Mouse (Mus musculus) cerebellum, adult (tissue): Measurements from ENCODE around the gene Zdhhc24.
A peak's percentile ranks its signal among the peaks of the same experiment; 100 is the strongest.

ENCODE experiments used
- ATAC-seq: cut with Nextera tagmentation; 2 replicates; pipeline ENCODE4 v1.9.2; 2017; ENCODE audit warnings: mild to moderate bottlenecking, moderate library complexity, mixed read lengths; ENCODE audit not compliant: insufficient number of reproducible peaks, low FRiP score, low TSS enrichment

The Zdhhc24 gene

DNA sequence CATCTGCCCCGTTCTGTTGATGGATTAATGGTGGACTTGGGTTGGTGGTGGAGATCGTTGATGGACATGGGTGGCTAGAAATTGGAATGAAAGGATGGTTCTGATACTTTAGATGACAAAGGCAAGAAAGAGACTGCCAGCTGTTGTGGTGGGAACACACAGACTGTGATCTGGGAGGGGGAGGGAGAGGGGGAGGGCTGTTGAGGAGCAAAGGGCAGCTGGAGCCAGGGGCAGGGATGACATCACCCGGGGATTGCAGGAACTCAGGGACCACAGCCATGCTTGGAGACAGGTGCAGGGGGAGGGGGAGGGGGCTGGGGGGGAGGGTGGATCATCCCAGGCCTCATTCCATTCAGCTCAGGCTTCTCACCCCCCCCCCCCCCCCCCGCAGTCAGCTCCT lies 2.2 kb upstream of the Zdhhc24 start:
- ATAC-seq, result no peak

DNA sequence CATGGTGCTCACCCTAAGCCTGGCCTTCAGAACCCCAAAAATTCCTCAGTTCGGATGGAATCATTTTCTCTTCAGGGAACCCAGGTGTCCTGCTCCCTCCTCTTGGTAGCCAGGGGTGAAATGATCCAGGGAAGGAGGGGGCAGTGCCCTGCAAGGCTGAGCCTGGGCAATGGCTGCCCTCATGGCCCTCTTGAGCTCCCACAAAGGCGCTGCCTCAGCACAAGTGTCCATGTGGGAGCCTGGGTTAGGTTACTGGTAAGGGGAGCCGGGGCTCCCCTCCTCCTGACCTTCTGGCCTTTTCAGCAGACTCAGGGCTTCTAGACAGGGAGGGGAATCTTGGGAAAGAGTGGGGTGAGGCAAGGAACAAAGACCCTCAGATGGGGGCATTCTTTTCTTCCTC lies 1.7 kb upstream of the Zdhhc24 start:
- ATAC-seq, result no peak

DNA sequence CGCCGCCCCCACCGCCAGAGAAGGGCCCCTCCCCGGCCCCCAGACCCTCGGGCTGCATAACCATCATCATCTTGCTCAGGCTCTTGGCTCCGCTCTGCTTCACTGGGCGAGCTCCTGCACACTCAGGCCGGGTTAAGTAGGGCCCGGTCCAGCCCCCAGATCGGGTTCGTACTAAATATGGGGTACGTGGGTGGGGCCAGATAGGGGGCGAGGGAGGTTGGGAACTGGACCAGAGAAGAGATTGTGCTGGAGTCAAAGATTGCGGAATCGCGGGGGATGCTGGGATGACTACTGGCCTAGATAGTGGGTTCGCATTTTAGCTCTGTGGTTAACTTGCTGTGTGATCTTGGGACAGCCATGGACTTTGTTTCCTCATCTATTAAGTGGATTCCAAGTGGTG lies 683 bp upstream of the Zdhhc24 start, which contains the start of gene Actn3:
Gene Actn3, minus strand, starts transcription at position 125 of the 400 bp plus-strand sequence.
- no peak for ATAC-seq

DNA sequence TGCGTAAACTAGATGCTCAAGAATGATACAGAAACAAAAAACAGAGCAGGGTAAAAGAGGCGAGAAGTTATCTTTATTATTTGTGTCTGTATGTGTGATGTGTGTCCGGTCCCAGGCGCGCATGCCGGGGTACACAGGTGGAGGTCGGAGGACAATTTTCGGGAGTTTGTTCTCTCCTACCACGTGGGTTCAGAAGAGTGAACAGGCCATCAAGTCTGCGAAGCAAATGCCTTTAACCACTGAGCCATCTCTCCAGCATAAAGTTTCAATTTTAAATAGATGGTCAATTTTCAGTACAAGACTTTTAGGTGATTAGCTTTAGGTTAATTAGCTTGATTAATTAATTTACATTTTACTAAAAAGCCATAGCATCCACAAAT lies 846 bp downstream of the Zdhhc24 start:
- ATAC-seq, result no peak

DNA sequence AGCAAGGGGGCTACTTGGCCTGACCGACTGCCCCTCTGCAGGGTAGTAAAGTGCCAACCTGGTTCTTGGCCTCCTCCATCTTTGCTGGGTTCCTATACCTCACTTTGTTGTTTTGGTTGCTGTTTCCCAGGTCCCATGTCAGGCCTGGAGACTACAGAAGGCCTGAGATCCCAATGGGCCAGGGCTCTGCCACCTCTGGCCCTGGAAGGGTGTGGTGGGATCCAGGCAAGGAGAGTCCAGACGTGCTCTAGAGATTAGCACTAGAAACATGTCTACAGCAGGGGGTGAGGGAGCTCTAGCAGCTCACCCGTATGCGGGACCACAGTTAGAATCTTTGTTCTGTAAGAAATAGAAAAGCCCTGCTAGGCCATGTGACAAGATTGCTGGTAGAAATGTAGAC lies 5.5 kb downstream of the Zdhhc24 start:
- ATAC-seq, result no peak

DNA sequence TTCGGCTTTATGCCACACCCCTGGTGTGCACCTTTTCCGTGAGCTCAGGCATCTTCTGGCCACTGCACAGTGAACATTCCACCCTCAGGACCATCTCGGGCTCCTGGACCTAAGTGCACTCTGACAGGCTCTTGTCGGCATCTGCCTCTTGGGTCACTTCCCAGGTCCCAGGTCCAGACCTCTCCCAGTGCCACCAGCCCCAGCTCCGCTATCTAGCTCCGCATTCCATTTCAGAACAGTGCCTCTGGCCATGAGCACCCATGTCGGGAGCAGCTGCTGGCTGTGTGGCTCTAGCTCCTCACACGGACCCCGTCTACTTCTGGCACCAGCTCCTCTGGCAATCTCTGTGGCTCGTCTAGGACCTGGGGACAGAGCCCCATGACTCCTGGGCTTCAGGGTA lies 11.3 kb downstream of the Zdhhc24 start:
- no peak for ATAC-seq

DNA sequence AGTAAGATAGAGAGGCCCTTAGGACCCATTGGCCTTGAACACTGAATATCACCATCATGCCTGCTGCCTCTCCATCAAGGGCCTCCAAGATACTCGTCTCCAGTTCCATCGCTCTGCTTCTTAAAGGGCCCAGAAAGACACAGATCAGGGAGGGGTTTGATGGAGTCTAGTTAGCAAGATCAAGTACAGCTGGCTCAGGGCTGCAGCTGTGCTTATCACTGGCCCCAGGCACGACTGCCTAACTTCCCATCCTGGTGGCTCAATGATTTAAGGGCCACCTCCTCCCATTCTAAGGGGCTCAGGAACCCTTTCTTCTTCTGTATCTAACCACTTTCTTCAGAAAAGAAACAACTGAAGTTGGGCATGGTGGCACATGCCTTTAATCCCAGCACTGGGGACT lies 13.3 kb downstream of the Zdhhc24 start:
- no peak for ATAC-seq

DNA sequence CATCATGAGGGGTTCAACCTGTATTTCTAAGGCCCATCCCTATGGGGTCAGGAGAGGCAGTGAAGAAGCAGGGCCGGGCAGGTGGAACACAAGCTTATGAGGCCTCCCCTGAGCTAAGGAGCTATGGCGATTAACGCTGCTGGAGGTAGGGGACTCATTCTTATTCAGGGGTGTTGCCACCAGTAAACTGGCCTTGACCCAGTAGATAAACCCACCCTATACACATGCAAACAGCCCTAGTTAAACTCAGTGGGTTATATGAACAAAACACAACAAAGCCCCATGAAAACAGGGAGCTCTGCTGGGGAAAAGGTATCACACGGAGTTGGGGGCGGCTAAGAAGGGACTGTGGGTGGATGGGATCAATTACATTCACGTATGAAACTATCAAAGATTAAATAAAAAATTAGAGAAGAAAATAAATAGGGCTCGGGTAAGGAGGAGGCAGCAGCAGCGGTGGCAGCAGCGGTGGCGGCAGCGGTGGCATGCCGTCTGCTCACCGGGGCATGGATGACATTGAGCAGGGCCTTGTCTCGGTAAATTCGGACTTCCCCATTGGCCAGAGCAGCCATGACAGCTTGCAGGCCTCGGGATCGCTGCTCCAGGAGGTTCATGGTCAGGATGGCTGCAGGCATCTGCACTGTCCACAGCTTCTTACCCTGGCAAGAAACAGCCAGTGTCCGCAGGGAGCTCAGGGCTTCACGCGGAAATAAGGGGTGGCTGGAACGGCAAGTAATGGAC lies 18.5 kb downstream of the Zdhhc24 start:
- ATAC-seq, result no peak

DNA sequence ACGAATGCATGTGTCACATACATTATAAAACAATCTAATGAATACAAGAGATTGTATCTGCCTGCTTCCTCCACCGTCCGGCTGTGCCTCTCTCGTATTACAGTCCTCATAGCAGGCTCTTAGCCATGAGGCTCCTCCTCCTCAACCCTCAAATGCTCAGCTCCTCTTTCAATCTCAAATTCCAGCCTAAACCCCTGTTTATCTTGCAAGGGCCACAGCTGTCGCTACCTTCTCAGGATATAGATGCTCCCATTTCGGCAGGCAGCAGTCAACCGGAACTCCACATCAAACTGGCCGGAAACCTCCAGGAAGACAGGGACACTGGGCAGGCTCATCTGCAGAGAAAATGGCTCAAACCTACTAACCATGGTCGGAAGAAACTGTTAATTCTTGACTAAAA lies 20.5 kb downstream of the Zdhhc24 start:
- no peak for ATAC-seq

DNA sequence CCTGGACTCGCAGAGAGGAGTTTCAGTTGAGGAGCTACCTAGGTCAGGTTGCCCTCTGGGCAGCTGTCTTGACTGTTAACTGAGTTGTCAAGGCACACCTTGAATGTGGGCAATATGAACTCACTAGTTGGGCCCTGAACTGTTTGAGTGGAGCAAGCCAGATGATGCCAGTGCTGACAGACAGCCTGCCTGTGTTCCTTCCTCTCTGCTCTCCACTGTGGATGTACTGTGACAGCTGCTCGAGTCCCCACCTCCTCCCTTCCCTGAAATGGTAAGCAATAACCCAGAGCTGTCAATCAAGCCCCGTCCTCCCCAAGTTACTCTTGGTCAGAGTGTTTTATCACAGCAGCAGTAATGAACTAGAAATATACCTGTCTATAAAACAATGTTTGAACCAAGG lies 21.4 kb downstream of the Zdhhc24 start:
- no peak for ATAC-seq

DNA sequence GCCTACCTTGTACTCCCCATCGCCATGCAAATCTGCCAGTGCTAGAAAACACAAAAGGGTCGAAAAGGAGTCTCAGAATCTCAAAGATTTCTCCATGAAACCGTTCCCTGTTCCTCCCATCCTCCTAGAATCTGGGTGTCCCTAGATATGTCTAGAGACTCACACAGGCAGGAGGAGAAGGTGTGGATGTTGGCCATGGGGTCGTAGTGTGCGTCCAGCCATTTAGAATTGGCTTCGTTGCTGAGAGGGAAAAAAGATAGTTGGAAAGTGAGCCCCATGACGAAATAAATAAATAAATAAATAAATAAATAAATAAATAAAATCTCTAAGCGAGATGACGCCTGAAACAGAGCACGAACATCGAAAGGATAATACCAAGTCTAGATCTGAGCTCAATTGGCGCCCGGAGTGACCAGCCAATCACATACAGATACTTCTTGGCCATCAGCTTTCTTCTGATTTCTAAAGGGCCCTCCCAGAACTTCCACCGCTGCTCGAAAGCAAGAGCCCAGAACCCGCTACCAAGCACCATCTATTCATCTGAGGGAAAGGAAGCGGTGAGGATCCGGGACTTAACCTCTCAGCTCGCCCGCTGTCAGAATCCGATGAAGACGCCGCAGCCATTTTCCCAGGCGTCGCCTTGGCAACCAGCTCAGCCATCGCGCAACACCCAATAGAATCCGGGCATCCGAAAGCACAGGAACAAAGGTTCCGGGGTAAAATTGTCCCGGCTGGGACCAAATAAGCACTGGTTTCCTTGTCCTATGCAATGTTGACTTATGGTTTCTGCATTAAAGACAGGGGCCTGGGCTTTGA lies 27.7 kb downstream of the Zdhhc24 start, which contains the start of gene Bbs1:
Gene Bbs1, minus strand, starts transcription at position 650 of the 816 bp plus-strand sequence.
- peak; percentile 49; the same call in 1 of the 2 replicates for ATAC-seq

DNA sequence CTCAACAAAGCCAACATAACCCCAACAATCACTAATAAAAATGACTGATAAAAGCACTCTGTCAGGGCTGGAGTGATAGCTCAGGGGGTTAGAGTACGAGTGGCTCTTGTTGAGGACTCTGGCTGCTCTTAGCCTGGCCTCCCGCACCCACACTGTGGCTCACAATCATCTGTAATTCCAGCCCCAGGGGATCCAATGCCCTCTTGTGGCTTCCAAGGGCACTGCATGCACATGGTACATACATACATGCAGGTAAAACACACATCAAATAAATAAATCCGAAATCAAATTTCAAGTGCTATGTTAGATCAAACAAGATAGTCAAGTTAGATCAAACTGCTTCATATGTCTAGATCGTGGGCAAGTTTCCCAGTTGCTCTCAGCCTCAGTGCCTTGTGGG lies 29.6 kb downstream of the Zdhhc24 start:
- no peak for ATAC-seq

DNA sequence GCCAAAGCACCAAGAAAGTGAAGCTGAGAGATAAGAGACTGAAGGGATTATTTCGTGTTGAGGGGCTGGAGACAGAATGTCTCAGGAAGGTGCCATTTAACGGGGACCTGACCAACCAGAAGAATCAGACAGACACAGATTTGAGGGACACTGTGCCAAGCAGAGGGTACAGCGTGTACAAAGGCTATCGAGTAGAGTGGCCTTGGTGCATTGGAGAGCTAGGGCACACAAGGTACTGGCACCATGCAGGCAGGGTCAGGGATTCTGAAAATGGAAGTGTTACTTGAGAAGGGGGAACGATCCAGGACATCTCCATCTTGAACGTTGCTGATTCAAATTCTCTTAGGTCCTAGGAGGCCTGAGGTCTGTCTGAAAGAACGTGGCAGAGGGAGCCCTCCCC lies 30.9 kb downstream of the Zdhhc24 start:
- ATAC-seq, result no peak

DNA sequence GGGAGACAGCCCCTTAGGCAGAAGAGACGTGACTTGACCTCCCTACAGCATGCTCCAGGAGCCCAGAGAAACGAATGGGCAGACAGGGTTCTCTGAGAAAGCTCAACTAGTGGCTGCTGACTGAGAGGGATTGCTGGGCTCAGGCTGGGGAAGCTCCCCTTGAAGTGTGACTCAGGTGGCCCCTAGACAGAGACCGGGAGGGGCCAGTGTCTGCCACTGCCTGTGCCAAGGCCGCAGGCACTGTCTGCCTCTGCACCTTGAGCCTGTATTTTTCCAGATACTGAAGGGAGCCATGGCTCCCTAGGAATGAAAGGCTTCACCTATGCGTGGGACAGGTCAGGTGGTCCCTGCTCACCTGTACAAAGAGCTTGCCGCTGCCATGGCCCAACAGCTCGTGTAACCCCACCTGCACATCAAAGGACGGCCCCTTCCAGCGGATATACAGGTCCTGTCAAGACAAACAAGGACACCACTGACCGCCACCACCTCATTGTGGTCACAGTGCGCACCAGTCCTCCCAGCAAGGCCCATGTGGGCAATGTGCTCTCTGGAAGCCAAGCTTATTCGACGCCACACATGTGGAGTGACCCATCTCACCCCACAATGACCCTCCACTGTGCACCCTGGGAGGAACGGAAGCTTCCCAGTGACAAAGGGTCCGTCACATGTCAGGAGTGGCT lies 37.6 kb downstream of the Zdhhc24 start:
- no peak for ATAC-seq

DNA sequence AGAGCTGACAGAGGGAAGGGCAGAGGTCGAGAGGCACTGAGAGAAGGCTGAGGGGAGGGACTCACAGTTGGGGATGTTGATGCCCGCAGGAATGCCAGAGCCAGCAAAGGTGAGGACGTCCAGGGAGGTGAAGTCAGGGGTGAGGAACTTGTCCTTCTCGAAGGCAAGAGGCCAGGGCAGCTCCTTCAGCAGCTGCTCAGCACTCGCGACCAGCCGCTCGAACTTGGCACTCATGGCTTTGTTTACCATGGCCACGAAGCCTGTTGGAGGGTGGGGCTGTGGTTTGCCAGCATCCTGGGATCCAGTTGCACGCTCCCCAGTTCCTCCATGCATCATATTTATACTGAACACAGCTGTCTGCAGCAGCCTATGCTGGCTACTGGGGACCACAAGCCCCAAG lies 38.4 kb downstream of the Zdhhc24 start:
- ATAC-seq, result no peak

DNA sequence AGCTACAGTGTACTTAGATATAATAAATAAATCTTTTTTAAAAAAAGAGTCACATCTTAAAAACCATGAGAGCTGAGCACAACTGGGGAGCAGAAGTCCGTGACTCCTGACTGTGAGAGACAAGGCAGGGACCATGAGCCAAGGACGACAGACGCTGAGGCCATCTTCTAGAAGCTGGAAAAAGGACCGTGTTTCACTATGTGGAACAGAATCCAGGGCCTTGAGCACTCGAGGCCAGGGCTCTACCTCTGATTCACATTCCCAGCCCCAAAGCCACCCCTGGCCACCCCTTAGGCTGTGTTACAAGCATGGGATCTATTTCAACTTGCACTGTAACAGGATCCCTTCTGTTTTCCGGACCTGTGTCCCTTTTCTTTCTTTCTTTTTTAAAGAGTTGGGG lies 41.2 kb downstream of the Zdhhc24 start:
- ATAC-seq, result no peak

DNA sequence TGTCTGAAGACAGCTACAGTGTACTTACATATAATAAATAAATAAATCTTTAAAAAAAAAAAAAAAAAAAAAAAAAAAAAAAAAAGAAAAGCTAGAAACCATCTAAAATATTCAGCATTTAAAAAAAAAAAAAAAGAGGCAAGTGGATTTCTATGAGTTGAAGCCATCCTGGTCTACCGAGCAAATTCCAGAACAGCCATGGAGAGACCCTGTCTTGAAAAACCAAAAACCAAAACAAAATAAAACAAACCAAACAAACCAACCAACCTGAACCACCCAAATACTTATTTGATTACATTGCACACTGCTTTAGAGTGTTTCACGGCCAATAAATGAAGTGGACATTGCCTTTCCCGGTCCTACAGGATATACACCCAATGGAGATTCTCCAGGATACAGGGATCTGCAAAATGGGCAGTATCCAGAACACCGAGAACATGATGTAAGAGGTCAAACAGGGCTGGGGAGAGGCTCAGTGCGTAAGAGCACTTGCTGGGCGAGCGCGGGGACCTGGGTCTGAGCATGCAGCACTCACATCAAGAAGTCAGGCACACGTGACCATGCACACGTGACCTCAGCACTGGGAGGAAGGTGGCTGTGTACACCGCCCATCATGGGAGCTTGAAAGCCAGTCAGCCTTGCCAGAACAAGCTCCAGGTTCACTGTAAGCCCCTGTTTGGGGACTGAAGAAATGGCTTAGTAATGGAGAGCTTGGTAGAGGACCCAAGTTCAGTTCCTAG lies 46.8 kb downstream of the Zdhhc24 start:
- ATAC-seq, result no peak

DNA sequence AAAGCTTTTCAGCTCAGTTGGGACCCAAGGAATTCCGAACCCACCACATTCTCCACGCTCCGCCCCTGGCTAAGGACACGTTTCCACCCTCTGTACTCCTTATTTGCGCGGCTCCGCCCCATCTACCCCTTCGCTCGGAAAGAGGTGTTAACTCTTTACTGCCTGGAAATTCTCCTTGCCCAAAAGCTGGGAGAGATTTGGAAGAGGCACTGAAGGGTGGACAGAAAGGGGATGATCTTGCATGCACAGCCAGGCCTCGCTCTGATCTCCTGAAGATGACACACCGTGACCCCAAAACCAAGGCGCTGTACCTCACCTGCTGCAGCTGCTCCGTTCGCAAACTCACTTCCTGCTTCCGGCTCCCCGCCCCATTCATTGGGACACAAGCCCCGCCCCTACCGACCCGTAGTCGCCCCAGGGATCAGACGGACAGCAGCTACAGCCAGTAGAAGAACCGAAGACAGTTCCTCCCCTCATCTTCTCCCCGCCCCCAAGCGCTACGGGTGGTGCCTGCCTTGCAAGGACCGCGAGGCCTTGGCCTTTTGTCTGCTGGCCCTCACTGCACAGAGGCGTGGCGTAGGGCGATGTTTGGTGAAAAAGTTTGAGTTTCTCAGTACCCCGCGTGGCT lies 49.5 kb downstream of the Zdhhc24 start, which contains the start of gene Dpp3:
Gene Dpp3, minus strand, starts transcription at position 384 of the 628 bp plus-strand sequence.
- peak; percentile 88 for ATAC-seq

DNA sequence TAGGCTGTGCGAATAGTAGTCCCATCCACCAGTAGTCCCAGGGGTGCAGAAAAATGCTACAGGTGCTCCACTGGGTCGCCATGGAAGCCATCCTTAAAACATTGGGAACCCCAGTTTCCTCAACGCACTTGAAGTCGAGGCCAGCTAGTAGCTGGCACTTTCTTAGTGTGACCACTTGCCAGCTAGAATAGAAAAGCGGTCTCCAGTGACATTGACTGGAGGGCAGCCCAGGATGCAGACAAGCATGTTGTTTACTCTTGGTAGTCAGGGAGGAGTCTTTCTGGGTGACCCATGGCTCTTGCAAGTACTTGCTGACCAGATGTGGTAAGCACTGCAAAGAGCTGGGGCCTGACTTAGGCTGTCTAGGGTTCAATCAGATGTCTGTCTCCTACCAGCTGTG lies 50.3 kb downstream of the Zdhhc24 start:
- no peak for ATAC-seq
